ENCODE assay signal across 17 mouse cellular contexts in genomic region chr4:40205231-40205903, GRCm38 (mm10). TPM values are rescaled to one million over a fixed set of nuclear protein-coding genes. Genes with fewer than 3 reads are reported as not detected.
DNase-seq lines count a peak whose midpoint lies in the region; TF ChIP-seq lines count a peak whose summit lies in the region.
"Had no signal": no experiment of that assay in that cellular context is flagged by ENCODE, and none has a peak within 500 bp of the region (broad histone marks: within the 10 kb centered on the region; RNA-seq: fewer than 3 reads in every experiment).

No protein-coding gene starts in this region.

- DNase-seq in lung, adult 18-20 months: peak; percentile 35 to 63
- no peak for DNase-seq in lung, adult 2 months
- peak; percentile 59 for DNase-seq in lung, postnatal 25 days (ENCODE audit: low spot score)
- DNase-seq in frontal cortex, postnatal 25 days (ENCODE audit: low spot score in 2 of 2): no peak
- no peak for DNase-seq in left cerebral cortex, postnatal 4 days
- no peak for DNase-seq in cerebellum, postnatal 4 days (ENCODE audit: low spot score in 2 of 2)
- DNase-seq: cerebellum, adult 11-12 months; cerebellum, postnatal 36 days; gastrocnemius, postnatal 25 days; kidney, adult 18-20 months; layer of hippocampus, postnatal 36 days; lung, embryonic 14.5 days; right cerebral cortex, postnatal 25 days had no signal

- H3K4me3 ChIP-seq in lung, adult 2 months (replicated peaks; ENCODE audit: extremely low read depth, low read depth, low read length): no peak overlapping the region
- H3K4me3 ChIP-seq in brown adipose tissue, adult 24 weeks (ENCODE audit: insufficient read depth, low read depth, low read length): peak overlapping the region; percentile 16
- H3K4me3 ChIP-seq: embryonic facial prominence, embryonic 10.5 days; forebrain, embryonic 13.5 days had no signal

- 77% methylated on average over 22 of the region's 22 CpGs for WGBS in lung, adult 2 months

- H3K4me1 ChIP-seq in lung, adult 2 months (ENCODE audit: control insufficient read depth, insufficient read depth, low read length): no peaks in the 10 kb centered on the region
- H3K4me1 ChIP-seq in brown adipose tissue, adult 24 weeks (ENCODE audit: control insufficient read depth, insufficient read depth, insufficient read length, low read length): peaks cover 6% of the 10 kb centered on the region
- H3K4me1 ChIP-seq: embryonic facial prominence, embryonic 10.5 days; forebrain, embryonic 13.5 days had no signal

- intact Hi-C loops in left cerebral cortex, postnatal 4 days (cut with DNase I): no loop called here

- no peak for TF ChIP-seq POLR2A in lung, adult 2 months (IDR thresholded peaks at IDR 0.05; ENCODE audit: borderline replicate concordance, extremely low read depth, low read depth, low read length)

- TF ChIP-seq CTCF in lung, adult 2 months (IDR thresholded peaks at IDR 0.05; ENCODE audit: insufficient read depth, low read length): no peak

- peak overlapping the region; percentile 83 for H3K27ac ChIP-seq in brown adipose tissue, adult 24 weeks (replicated peaks; ENCODE audit: low read depth, low read length)
- H3K27ac ChIP-seq: embryonic facial prominence, embryonic 10.5 days; forebrain, embryonic 13.5 days; kidney, postnatal 0 days had no signal

RNA-seq across cellular contexts. Expression of gene Ddx58, which starts 34.3 kb away (rescaled TPM):
- 14.0 and 21.8 TPM in 2 replicates for polyA plus RNA-seq in lung, adult 2 months (2012; rRNA removed)
- 12.0 and 16.6 TPM in 2 replicates for polyA plus RNA-seq in brown adipose tissue, adult 24 weeks (2012; ENCODE audit: insufficient read depth, insufficient read length, missing spikeins)
- 1 to 10 TPM; 3.3 to 4.0 TPM for total RNA-seq in left cerebral cortex, postnatal 4 days (2021)

Comparison
In these comparisons a context has a peak if more than half of its experiments do, and no peak if none do; other contexts are left out.
1. DNase-seq: peak in lung, adult 18-20 months (2 of 2) and lung, postnatal 25 days (single experiment); none in lung, adult 2 months (single experiment), frontal cortex, postnatal 25 days (0 of 2), left cerebral cortex, postnatal 4 days (single experiment) and cerebellum, postnatal 4 days (0 of 2).